Mouse (Mus musculus) brain, embryonic 14.5 days (tissue): Measurements from ENCODE around the gene Fry.

Experiments used
- CTCF ChIP-seq: fragments of 200-500 bp; IDR thresholded peaks from 2 replicates; pipeline ENCODE4 v1.5.1; 2012; ENCODE audit warnings: inconsistent platforms, mild to moderate bottlenecking, moderate library complexity, borderline replicate concordance; ENCODE audit not compliant: insufficient read depth, insufficient read length; ENCODE audit errors: extremely low read depth
- POLR2A ChIP-seq: fragments of 200-500 bp; IDR thresholded peaks from 2 replicates; pipeline ENCODE4 v1.6.1; 2012; ENCODE audit warnings: mild to moderate bottlenecking, inconsistent platforms, borderline replicate concordance; ENCODE audit not compliant: poor library complexity, insufficient read depth, insufficient read length, severe bottlenecking; ENCODE audit errors: extremely low read depth

DNA sequence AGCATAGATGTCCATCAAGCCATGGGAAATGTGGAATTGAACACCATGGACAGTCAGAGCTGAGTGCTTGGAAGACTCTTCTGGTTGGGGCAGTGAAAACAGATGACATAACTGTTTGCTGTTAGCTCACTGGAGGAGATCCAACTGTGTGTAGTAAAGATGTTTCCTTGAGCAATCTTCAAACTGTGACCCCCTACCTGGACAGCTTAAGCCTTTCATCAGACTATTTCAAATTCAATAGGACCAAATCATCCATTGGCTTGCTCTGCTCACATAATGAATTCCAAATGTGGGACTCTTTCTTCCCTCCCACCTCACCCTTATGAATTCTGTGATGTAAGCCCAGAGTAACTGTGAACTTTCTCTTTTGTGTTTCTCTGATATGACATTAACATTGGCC lies 46.7 kb upstream of the Fry start:
- no peak for TF ChIP-seq CTCF
- TF ChIP-seq POLR2A, result no peak
